Mouse (Mus musculus) CH12.LX (cell line): ENCODE measurements around the gene Glp2r. TPM values are rescaled to one million over a fixed set of nuclear protein-coding genes. Genes with fewer than 3 reads are reported as not detected.
A peak's percentile ranks its signal among the peaks of the same experiment; 100 is the strongest.

Experiments used
- DNase-seq: peaks from one replicate; pipeline ENCODE4 v3.0.0-alpha.2; 2013; ENCODE audit errors: extremely low read depth
- H3K27ac ChIP-seq: 2 replicates; pipeline ENCODE4 v1.5.1; 2012; ENCODE audit warnings: low read depth, mild to moderate bottlenecking, control low read depth, moderate library complexity; ENCODE audit not compliant: insufficient read depth
- H3K27me3 ChIP-seq: replicated peaks from 2 replicates; pipeline ENCODE3; 2012; ENCODE audit warnings: inconsistent platforms
- H3K36me3 ChIP-seq, 2 experiments: replicated peaks in 1 of 2; 2 replicates each; pipeline versions ENCODE3 to v1.6.1; 2012; ENCODE audit warnings: inconsistent platforms in 1 of 2, low read length in 1 of 2, mild to moderate bottlenecking in 1 of 2, mixed read lengths in 1 of 2, moderate library complexity in 1 of 2; ENCODE audit not compliant: control insufficient read depth in 1 of 2, insufficient read depth in 1 of 2
- H3K4me1 ChIP-seq, 2 experiments: 2 replicates each; pipeline ENCODE4 v1.6.1; 2012; ENCODE audit warnings: inconsistent platforms in 1 of 2, moderate library complexity in 1 of 2; ENCODE audit not compliant: insufficient read depth in 2 of 2, control insufficient read depth in 1 of 2
- H3K4me2 ChIP-seq: 2 replicates; pipeline ENCODE4 v1.6.1; 2012; ENCODE audit warnings: low read depth, mild to moderate bottlenecking, control low read depth; ENCODE audit not compliant: poor library complexity, insufficient read depth, severe bottlenecking
- H3K4me3 ChIP-seq, 3 experiments: fragments of 150-350 bp in 1 of 3; sonication (generic) in 1 of 3; replicated peaks in 1 of 3; 2 replicates each; pipeline versions ENCODE3 to v1.5.1; 2011 to 2012; ENCODE audit warnings: low read depth in 2 of 3, low read length in 2 of 3, mild to moderate bottlenecking in 2 of 3, moderate library complexity in 2 of 3, control low read depth in 1 of 3, improper control_type of control experiment in 1 of 3, inconsistent platforms in 1 of 3, mixed read lengths in 1 of 3; ENCODE audit not compliant: poor library complexity in 1 of 3
- H3K79me2 ChIP-seq: replicated peaks from 2 replicates; pipeline ENCODE4 v1.6.1; 2012; ENCODE audit warnings: mild to moderate bottlenecking, moderate library complexity; ENCODE audit not compliant: control insufficient read depth, poor library complexity, insufficient read depth, severe bottlenecking; ENCODE audit errors: extremely low read depth
- H3K9ac ChIP-seq: 2 replicates; pipeline ENCODE4 v1.6.1; 2012; ENCODE audit warnings: low read depth, mild to moderate bottlenecking, control low read depth, moderate library complexity; ENCODE audit not compliant: insufficient read depth
- H3K9me3 ChIP-seq: replicated peaks from 2 replicates; pipeline ENCODE3; 2012; ENCODE audit warnings: low read length, inconsistent platforms, mixed read lengths
- BHLHE40 ChIP-seq: IDR thresholded peaks from 2 replicates; pipeline ENCODE4 v1.6.1; 2011; ENCODE audit warnings: mild to moderate bottlenecking, low read depth, low read length, improper control_type of control experiment
- CTCF ChIP-seq, 2 experiments: IDR thresholded peaks in 1 of 2; conservative IDR thresholded peaks in 1 of 2; 2 replicates each; pipeline ENCODE4 v1.5.1; 2011 to 2012; ENCODE audit warnings: low read depth in 2 of 2, low read length in 2 of 2, improper control_type of control experiment in 1 of 2, inconsistent platforms in 1 of 2, mild to moderate bottlenecking in 1 of 2, moderate library complexity in 1 of 2
- IRF4 ChIP-seq: IDR thresholded peaks from 2 replicates; pipeline ENCODE4 v1.6.1; 2014; ENCODE audit warnings: low read depth, mild to moderate bottlenecking, inconsistent platforms, low read length, improper control_type of control experiment
- JUN ChIP-seq: IDR thresholded peaks from 2 replicates; pipeline ENCODE4 v1.6.1; 2011; ENCODE audit warnings: low read depth, mild to moderate bottlenecking, low read length, improper control_type of control experiment, moderate library complexity; ENCODE audit not compliant: insufficient read depth
- MAX ChIP-seq: IDR thresholded peaks from 2 replicates; pipeline ENCODE4 v1.6.1; 2011; ENCODE audit warnings: low read length, improper control_type of control experiment
- MXI1 ChIP-seq: IDR thresholded peaks from 2 replicates; pipeline ENCODE4 v1.6.1; 2011; ENCODE audit warnings: mild to moderate bottlenecking, low read depth, low read length, improper control_type of control experiment
- MYC ChIP-seq: IDR thresholded peaks from 2 replicates; pipeline ENCODE4 v1.6.1; 2011; ENCODE audit warnings: low read depth, mild to moderate bottlenecking, improper control_type of control experiment, low read length
- NELFE ChIP-seq: IDR thresholded peaks from 2 replicates; pipeline ENCODE4 v1.6.1; 2011; ENCODE audit warnings: low read depth, low read length, improper control_type of control experiment
- RAD21 ChIP-seq: IDR thresholded peaks from 2 replicates; pipeline ENCODE4 v1.6.1; 2011; ENCODE audit warnings: low read depth, mild to moderate bottlenecking, low read length, improper control_type of control experiment, moderate library complexity
- RCOR1 ChIP-seq: conservative IDR thresholded peaks from 2 replicates; pipeline ENCODE4 v1.6.1; 2012; ENCODE audit warnings: low read depth, mild to moderate bottlenecking, inconsistent platforms, low read length, improper control_type of control experiment
- SMC3 ChIP-seq: IDR thresholded peaks from 2 replicates; pipeline ENCODE4 v1.6.1; 2011; ENCODE audit warnings: low read depth, low read length, improper control_type of control experiment
- TCF12 ChIP-seq: IDR thresholded peaks from 2 replicates; pipeline ENCODE4 v1.6.1; 2014; ENCODE audit warnings: low read depth, mild to moderate bottlenecking, inconsistent platforms, low read length, improper control_type of control experiment
- UBTF ChIP-seq: IDR thresholded peaks from 2 replicates; pipeline ENCODE4 v1.6.1; 2012; ENCODE audit warnings: low read depth, mild to moderate bottlenecking, inconsistent platforms, low read length, improper control_type of control experiment, moderate library complexity
- USF2 ChIP-seq: conservative IDR thresholded peaks from 2 replicates; pipeline ENCODE4 v1.6.1; 2011; ENCODE audit warnings: low read depth, low read length, improper control_type of control experiment
- ZC3H11A ChIP-seq: IDR thresholded peaks from 2 replicates; pipeline ENCODE4 v1.6.1; 2012; ENCODE audit warnings: low read depth, mild to moderate bottlenecking, inconsistent platforms, low read length, improper control_type of control experiment
- ZKSCAN1 ChIP-seq: IDR thresholded peaks from 2 replicates; pipeline ENCODE4 v1.6.1; 2012; ENCODE audit warnings: low read depth, inconsistent platforms, low read length, improper control_type of control experiment, borderline replicate concordance
- dilution Hi-C: fragments of 300-500 bp; cut with MboI; formaldehyde crosslinking; loops from 2 replicates; pipeline ENCODE4 v1.14.3; 2020; ENCODE audit warnings: low sequenced_read_pairs; ENCODE audit not compliant: extremely low pct_unique_long_range_greater_than_20kb, extremely low pct_ligation_motif_present
- in situ Hi-C: fragments of 300-500 bp; cut with MboI; formaldehyde crosslinking; loops from 3 replicates; pipeline ENCODE4 v1.14.3; 2019; ENCODE audit warnings: low sequenced_read_pairs, low pct_ligation_motif_present, low pct_unique_long_range_greater_than_20kb, mixed read lengths
- polyA plus RNA-seq: library from polyadenylated mRNA; unstranded; fragments of >175 nt; gene quantifications from 2 replicates; pipeline ENCODE4 v1.2.1, GENCODE M21; 2012; ENCODE audit warnings: low read depth; ENCODE audit not compliant: insufficient read length
- total RNA-seq, 2 experiments: library from RNA; depleted of rRNA; stranded (reverse); fragments of 300-350 nt in 1 of 2; fragments of >200 nt in 1 of 2; gene quantifications; 2 replicates each; pipeline ENCODE4 v1.2.3; 2012 to 2014

The Glp2r gene
- total and polyA plus RNA-seq, 3 experiments = 0.04 to 0.09 (median 0.07) TPM

DNA sequence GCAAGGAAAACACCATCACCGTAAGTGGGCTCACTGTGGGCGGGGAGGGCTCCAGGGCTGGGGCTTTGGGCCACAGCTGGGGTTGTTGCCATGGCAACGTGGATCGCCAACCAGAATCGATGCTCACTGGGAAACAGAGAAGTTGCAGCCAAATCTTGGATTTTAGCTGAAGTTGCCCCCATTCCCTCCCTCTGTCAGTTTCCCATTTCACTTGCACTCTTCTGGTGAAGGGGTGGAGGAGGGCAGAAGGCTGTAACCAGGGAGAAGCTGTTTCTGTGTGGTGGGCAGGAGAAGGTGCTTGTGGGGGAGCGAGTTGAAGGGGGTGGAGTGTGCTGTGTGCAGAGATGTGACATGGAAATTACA lies 118.1 kb downstream of the Glp2r start:
- in situ Hi-C loops (no loop called here), dilution Hi-C loops (no loop called here)
- Histone ChIP-seq H3K4me1 (peaks cover 24 to 58% of the 10 kb centered on the region in 2 experiments), H3K79me2 (no peaks in the 10 kb centered on the region), H3K9me3 (no peaks in the 10 kb centered on the region), H3K4me2 (no peak overlapping the region), H3K27ac (no peak overlapping the region), H3K9ac (no peak overlapping the region), H3K36me3 (peaks cover 0 to 50% of the 10 kb centered on the region in 2 experiments), H3K27me3 (no peaks in the 10 kb centered on the region), H3K4me3 (no peak overlapping the region)
- TF ChIP-seq MYC = no peak
- no peak for DNase-seq

DNA sequence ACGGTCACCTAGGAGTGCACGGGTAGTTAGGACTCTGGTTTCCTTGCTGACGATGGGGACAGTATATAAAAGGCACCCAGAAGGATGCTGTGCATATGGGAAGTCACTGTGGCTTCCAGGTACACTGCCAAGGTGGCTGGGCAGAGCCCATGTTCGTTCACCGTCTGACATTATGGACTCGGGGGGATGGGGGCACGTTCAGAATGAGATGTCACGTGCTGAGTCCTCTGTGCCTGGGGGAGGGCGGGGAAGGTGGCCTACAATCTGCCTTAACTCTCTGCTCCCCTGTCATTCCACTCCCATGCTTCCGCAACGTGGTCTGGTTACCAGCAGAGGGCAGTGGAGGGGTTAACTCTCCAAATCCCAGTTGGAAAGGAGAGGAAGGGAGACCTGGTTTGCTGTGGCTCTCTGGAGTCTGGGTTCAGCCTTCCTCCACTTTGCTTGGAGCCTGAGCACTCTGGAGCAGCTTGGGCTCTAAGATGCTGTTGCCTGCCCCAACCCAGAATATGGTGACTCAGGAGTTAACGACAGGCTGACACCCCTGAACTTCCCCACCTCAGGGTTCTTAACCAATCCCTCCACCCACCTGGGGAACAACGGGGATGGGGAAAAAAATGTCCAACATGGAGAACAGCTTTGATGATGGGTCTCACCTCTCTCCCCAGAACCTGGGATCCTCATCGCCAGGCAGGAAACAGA lies 118.6 kb downstream of the Glp2r start:
- H3K4me3 ChIP-seq = no peak overlapping the region
- no peaks in the 10 kb centered on the region for H3K79me2 ChIP-seq
- H3K27ac ChIP-seq = no peak overlapping the region
- no peak overlapping the region for H3K9ac ChIP-seq
- dilution Hi-C loops = no loop called here
- TF ChIP-seq NELFE (0 out of 2 replicates have a peak, but pooled peaks have one; percentile 20), RAD21 (peak; percentile 46), SMC3 (peak; percentile 80), MXI1 (no peak), UBTF (no peak), ZKSCAN1 (no peak), IRF4 (peak; percentile 34; the same call in 1 of the 2 replicates), USF2 (no peak), MAX (peak; percentile 76), JUN (no peak), RCOR1 (no peak), BHLHE40 (peak; percentile 59; the same call in 1 of the 2 replicates), ZC3H11A (peak; percentile 7; the same call in 1 of the 2 replicates), TCF12 (no peak), CTCF (conservative IDR thresholded peaks at IDR 0.05 in 1 of 2, IDR thresholded peaks at IDR 0.05 in 1 of 2; ENCODE audit: low read depth in 2 of 2, low read length in 2 of 2) (peak; percentile 74 to 80), MYC (peak; percentile 81; the same call in 1 of the 2 replicates)
- TF ChIP-seq, all 38 proteins: peak for 9
- Histone ChIP-seq H3K27me3 (no peaks in the 10 kb centered on the region), H3K4me2 (no peak overlapping the region), H3K4me1 (peaks cover 21 to 58% of the 10 kb centered on the region in 2 experiments), H3K9me3 (no peaks in the 10 kb centered on the region), H3K36me3 (peaks cover 0 to 50% of the 10 kb centered on the region in 2 experiments)
- peak; percentile 43 for DNase-seq
- in situ Hi-C loops = no loop called here
